Mouse (Mus musculus) midbrain, embryonic 13.5 days (tissue): ENCODE results near the gene Tbxa2r. TPM values are rescaled to one million over a fixed set of nuclear protein-coding genes. Genes with fewer than 3 reads are reported as not detected.

ENCODE experiments used
- ATAC-seq: fragments of 200-750 bp; cut with Nextera tagmentation; 2 replicates; pipeline ENCODE4 v1.8.0; 2017; ENCODE audit warnings: mild to moderate bottlenecking, moderate TSS enrichment, moderate library complexity
- H3K27ac ChIP-seq: fragments of 300-500 bp; sonication (generic); 2 replicates; pipeline ENCODE4 v1.5.1; 2015; ENCODE audit warnings: inconsistent platforms, mild to moderate bottlenecking, moderate library complexity
- H3K27me3 ChIP-seq: fragments of 300-500 bp; sonication (generic); 2 replicates; pipeline ENCODE4 v1.6.1; 2015; ENCODE audit warnings: mild to moderate bottlenecking, inconsistent platforms
- H3K36me3 ChIP-seq: fragments of 300-500 bp; sonication (generic); 2 replicates; pipeline ENCODE4 v1.6.1; 2015; ENCODE audit warnings: mild to moderate bottlenecking, inconsistent platforms
- H3K4me1 ChIP-seq: fragments of 300-500 bp; sonication (generic); replicated peaks from 2 replicates; pipeline ENCODE4 v1.6.1; 2015; ENCODE audit warnings: inconsistent platforms
- H3K4me2 ChIP-seq: fragments of 300-500 bp; sonication (generic); replicated peaks from 2 replicates; pipeline ENCODE4 v1.6.1; 2015; ENCODE audit warnings: moderate library complexity, mild to moderate bottlenecking, inconsistent platforms
- H3K4me3 ChIP-seq: fragments of 300-500 bp; sonication (generic); replicated peaks from 2 replicates; pipeline ENCODE4 v1.5.1; 2015; ENCODE audit warnings: mild to moderate bottlenecking, inconsistent platforms
- H3K9ac ChIP-seq: fragments of 300-500 bp; sonication (generic); replicated peaks from 2 replicates; pipeline ENCODE4 v1.6.1; 2015; ENCODE audit warnings: mild to moderate bottlenecking, inconsistent platforms
- H3K9me3 ChIP-seq: fragments of 300-500 bp; sonication (generic); 2 replicates; pipeline ENCODE4 v1.6.1; 2016; ENCODE audit warnings: mild to moderate bottlenecking, inconsistent platforms
- WGBS: fragments of 180-500 bp; shearing (Covaris S2); methylation state at CpG from one replicate; pipeline ENCODE4 v1.1.7; 2015; 5-methylcytosine and 5-hydroxymethylcytosine counted together
- polyA plus RNA-seq: library from polyadenylated mRNA; unstranded; fragments of >200 nt; fragmentation: Nextera tagmentation; extraction: Ambion mirVana; gene quantifications from 2 replicates; pipeline ENCODE4 v1.2.1, GENCODE M21; 2015

Gene Tbxa2r
- polyA plus RNA-seq, 1 experiment from 2014 or later: 4.7 TPM

GRCm38 (mm10) chr10:81301321-81301720 is 27.2 kb upstream of the Tbxa2r start:
- Histone ChIP-seq H3K4me3 (no peak overlapping the region), H3K27me3 (no peaks in the 10 kb centered on the region), H3K9ac (no peak overlapping the region), H3K27ac (no peak overlapping the region), H3K9me3 (no peaks in the 10 kb centered on the region), H3K4me2 (no peak overlapping the region), H3K36me3 (peaks cover 12% of the 10 kb centered on the region), H3K4me1 (peaks cover 42% of the 10 kb centered on the region)
- WGBS: 87% methylated on average over 9 of the region's 9 CpGs
- ATAC-seq: no peak

- no peak overlapping the region for H3K4me2 ChIP-seq
- no peaks in the 10 kb centered on the region for H3K27me3 ChIP-seq
- H3K9me3 ChIP-seq: no peaks in the 10 kb centered on the region
- H3K4me3 ChIP-seq: no peak overlapping the region
- no peak for ATAC-seq
- no peak overlapping the region for H3K9ac ChIP-seq
- peaks cover 39% of the 10 kb centered on the region for H3K4me1 ChIP-seq
- H3K27ac ChIP-seq: 0 out of 2 replicates have a peak overlapping the region, but pooled peaks have one; percentile 19
- peaks cover 18% of the 10 kb centered on the region for H3K36me3 ChIP-seq
- WGBS: 66% methylated on average over 4 of the region's 4 CpGs
These were observed 26.2 kb upstream of the Tbxa2r start for GRCm38 (mm10) chr10:81302288-81302687.

GRCm38 (mm10) chr10:81302781-81303218 is 25.7 kb upstream of the Tbxa2r start:
- no peak for ATAC-seq
- Histone ChIP-seq H3K9me3 (no peaks in the 10 kb centered on the region), H3K27ac (0 out of 2 replicates have a peak overlapping the region, but pooled peaks have one; percentile 19), H3K27me3 (no peaks in the 10 kb centered on the region), H3K9ac (no peak overlapping the region), H3K36me3 (peaks cover 23% of the 10 kb centered on the region), H3K4me3 (no peak overlapping the region), H3K4me2 (no peak overlapping the region), H3K4me1 (peaks cover 39% of the 10 kb centered on the region)
- WGBS: 77% methylated on average over 14 of the region's 14 CpGs

- no peak overlapping the region for H3K4me2 ChIP-seq
- H3K4me1 ChIP-seq: peaks cover 39% of the 10 kb centered on the region
- 82% methylated on average over 10 of the region's 10 CpGs for WGBS
- peaks cover 28% of the 10 kb centered on the region for H3K36me3 ChIP-seq
- H3K9me3 ChIP-seq: no peaks in the 10 kb centered on the region
- ATAC-seq: no peak
- H3K4me3 ChIP-seq: no peak overlapping the region
- H3K9ac ChIP-seq: no peak overlapping the region
- no peaks in the 10 kb centered on the region for H3K27me3 ChIP-seq
- no peak overlapping the region for H3K27ac ChIP-seq
These were observed 25.3 kb upstream of the Tbxa2r start for GRCm38 (mm10) chr10:81303258-81303657.

GRCm38 (mm10) chr10:81303761-81304160 is 24.8 kb upstream of the Tbxa2r start:
- no peak for ATAC-seq
- H3K4me3 ChIP-seq: no peak overlapping the region
- H3K27me3 ChIP-seq: no peaks in the 10 kb centered on the region
- no peaks in the 10 kb centered on the region for H3K9me3 ChIP-seq
- WGBS: 82% methylated on average over 7 of the region's 7 CpGs
- 0 out of 2 replicates have a peak overlapping the region, but pooled peaks have one; percentile 19 for H3K9ac ChIP-seq
- H3K36me3 ChIP-seq: peaks cover 33% of the 10 kb centered on the region
- no peak overlapping the region for H3K27ac ChIP-seq
- H3K4me1 ChIP-seq: peaks cover 39% of the 10 kb centered on the region
- no peak overlapping the region for H3K4me2 ChIP-seq

- Histone ChIP-seq H3K27me3 (no peaks in the 10 kb centered on the region), H3K27ac (no peak overlapping the region), H3K36me3 (peaks cover 42% of the 10 kb centered on the region), H3K9ac (no peak overlapping the region), H3K4me3 (no peak overlapping the region), H3K9me3 (no peaks in the 10 kb centered on the region), H3K4me2 (no peak overlapping the region), H3K4me1 (peaks cover 39% of the 10 kb centered on the region)
- WGBS: 31% methylated on average over 6 of the region's 9 CpGs
- no peak for ATAC-seq
These were observed 23.8 kb upstream of the Tbxa2r start for GRCm38 (mm10) chr10:81304597-81305238.

- no peaks in the 10 kb centered on the region for H3K9me3 ChIP-seq
- no peak for ATAC-seq
- peaks cover 52% of the 10 kb centered on the region for H3K36me3 ChIP-seq
- H3K4me1 ChIP-seq: peaks cover 33% of the 10 kb centered on the region
- no peak overlapping the region for H3K4me3 ChIP-seq
- H3K27me3 ChIP-seq: no peaks in the 10 kb centered on the region
- no peak overlapping the region for H3K4me2 ChIP-seq
- H3K9ac ChIP-seq: no peak overlapping the region
- no peak overlapping the region for H3K27ac ChIP-seq
- 95% methylated on average over 14 of the region's 14 CpGs for WGBS
These were observed 22.9 kb upstream of the Tbxa2r start for GRCm38 (mm10) chr10:81305663-81306062.

GRCm38 (mm10) chr10:81306173-81306668 is 22.3 kb upstream of the Tbxa2r start:
- Histone ChIP-seq H3K9ac (no peak overlapping the region), H3K4me1 (peaks cover 30% of the 10 kb centered on the region), H3K4me2 (no peak overlapping the region), H3K27me3 (no peaks in the 10 kb centered on the region), H3K9me3 (no peaks in the 10 kb centered on the region), H3K36me3 (peaks cover 57% of the 10 kb centered on the region), H3K4me3 (no peak overlapping the region), H3K27ac (no peak overlapping the region)
- WGBS: 97% methylated on average over 12 of the region's 12 CpGs
- no peak for ATAC-seq

GRCm38 (mm10) chr10:81306837-81307682 is 21.5 kb upstream of the Tbxa2r start:
- no peak for ATAC-seq

GRCm38 (mm10) chr10:81309571-81309970 is 19.0 kb upstream of the Tbxa2r start:
- no peak overlapping the region for H3K27ac ChIP-seq
- H3K27me3 ChIP-seq: no peaks in the 10 kb centered on the region
- no peaks in the 10 kb centered on the region for H3K9me3 ChIP-seq
- no peak overlapping the region for H3K4me2 ChIP-seq
- WGBS: 94% methylated on average over 5 of the region's 5 CpGs
- ATAC-seq: no peak
- H3K4me1 ChIP-seq: peaks cover under 1% of the 10 kb centered on the region; the same call in 1 of the 2 replicates
- no peak overlapping the region for H3K9ac ChIP-seq
- peaks cover 91% of the 10 kb centered on the region for H3K36me3 ChIP-seq
- H3K4me3 ChIP-seq: no peak overlapping the region

More at GRCm38 (mm10) chr10:81306837-81307682, 21.5 kb upstream of the Tbxa2r start:
- H3K36me3 ChIP-seq: peaks cover 66% of the 10 kb centered on the region
- H3K9ac ChIP-seq: no peak overlapping the region
- H3K4me2 ChIP-seq: no peak overlapping the region
- no peaks in the 10 kb centered on the region for H3K9me3 ChIP-seq
- H3K4me1 ChIP-seq: peaks cover 23% of the 10 kb centered on the region
- H3K27ac ChIP-seq: no peak overlapping the region
- no peaks in the 10 kb centered on the region for H3K27me3 ChIP-seq
- no peak overlapping the region for H3K4me3 ChIP-seq
- WGBS: 93% methylated on average over 21 of the region's 21 CpGs

GRCm38 (mm10) chr10:81313581-81313980 is 14.9 kb upstream of the Tbxa2r start:
- H3K4me2 ChIP-seq: no peak overlapping the region
- no peak overlapping the region for H3K4me3 ChIP-seq
- 92% methylated on average over 13 of the region's 13 CpGs for WGBS
- ATAC-seq: no peak
- H3K4me1 ChIP-seq: peaks cover 11% of the 10 kb centered on the region
- H3K36me3 ChIP-seq: peaks cover 99% of the 10 kb centered on the region
- H3K9me3 ChIP-seq: no peaks in the 10 kb centered on the region
- H3K27ac ChIP-seq: no peak overlapping the region
- H3K9ac ChIP-seq: no peak overlapping the region
- H3K27me3 ChIP-seq: no peaks in the 10 kb centered on the region

GRCm38 (mm10) chr10:81314201-81314600 is 14.3 kb upstream of the Tbxa2r start:
- H3K27ac ChIP-seq: no peak overlapping the region
- WGBS: 81% methylated on average over 7 of the region's 7 CpGs
- no peaks in the 10 kb centered on the region for H3K9me3 ChIP-seq
- H3K4me3 ChIP-seq: no peak overlapping the region
- H3K4me1 ChIP-seq: peaks cover 17% of the 10 kb centered on the region
- H3K9ac ChIP-seq: no peak overlapping the region
- no peak overlapping the region for H3K4me2 ChIP-seq
- H3K36me3 ChIP-seq: peaks cover 95% of the 10 kb centered on the region
- H3K27me3 ChIP-seq: no peaks in the 10 kb centered on the region
- no peak for ATAC-seq
